ENCODE assay signal across 22 mouse cellular contexts in the genomic region with DNA sequence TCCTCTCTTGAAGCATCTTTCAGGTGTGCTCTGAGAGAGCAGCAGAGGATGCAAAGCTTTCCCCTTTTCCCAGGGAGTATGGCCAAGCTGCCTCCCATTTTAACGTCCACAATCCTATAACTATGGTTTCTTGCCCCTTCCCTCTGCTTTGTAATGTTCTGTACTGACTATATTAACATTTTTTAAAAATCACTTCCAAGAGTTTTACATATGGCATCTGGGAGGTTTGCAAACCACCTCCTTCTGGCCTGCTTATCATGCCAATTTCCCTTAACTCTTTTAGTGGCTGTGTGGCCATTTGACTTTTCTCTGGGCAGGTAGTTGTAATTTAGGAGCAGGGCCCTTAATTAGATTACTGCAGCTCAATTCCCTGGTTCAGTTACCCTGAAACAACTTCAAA.
DNase-seq lines count a peak whose midpoint lies in the region; ATAC-seq lines count a peak whose summit lies in the region.
"Had no signal": no experiment of that assay in that cellular context is flagged by ENCODE, and none has a peak within 500 bp of the region (broad histone marks: within the 10 kb centered on the region; RNA-seq: fewer than 3 reads in every experiment).

No protein-coding gene starts in this region.

- no peaks in the 10 kb centered on the region for H3K9me3 ChIP-seq in hindbrain, embryonic 10.5 days
- no peaks in the 10 kb centered on the region for H3K9me3 ChIP-seq in hindbrain, embryonic 16.5 days (ENCODE audit: control insufficient read depth, low read length)
- no peaks in the 10 kb centered on the region for H3K9me3 ChIP-seq in hindbrain, embryonic 14.5 days (ENCODE audit: control insufficient read depth, low read length)
- H3K9me3 ChIP-seq in midbrain, embryonic 14.5 days (ENCODE audit: control insufficient read depth, low read length), result no peaks in the 10 kb centered on the region
- no peaks in the 10 kb centered on the region for H3K9me3 ChIP-seq in neural tube, embryonic 15.5 days (replicated peaks)
- H3K9me3 ChIP-seq: embryonic facial prominence, embryonic 12.5 days; intestine, embryonic 15.5 days had no signal

- H3K36me3 ChIP-seq in hindbrain, embryonic 10.5 days, result no peaks in the 10 kb centered on the region
- no peaks in the 10 kb centered on the region for H3K36me3 ChIP-seq in hindbrain, embryonic 16.5 days (ENCODE audit: control insufficient read depth, insufficient read depth, low read length)
- H3K36me3 ChIP-seq in hindbrain, embryonic 14.5 days (replicated peaks; ENCODE audit: control insufficient read depth, insufficient read depth), result no peaks in the 10 kb centered on the region
- no peaks in the 10 kb centered on the region for H3K36me3 ChIP-seq in midbrain, embryonic 14.5 days (ENCODE audit: control insufficient read depth, insufficient read depth, low read length)
- H3K36me3 ChIP-seq in neural tube, embryonic 15.5 days, result no peaks in the 10 kb centered on the region
- H3K36me3 ChIP-seq: embryonic facial prominence, embryonic 12.5 days; intestine, embryonic 15.5 days had no signal

- no peak overlapping the region for H3K4me3 ChIP-seq in hindbrain, embryonic 10.5 days
- no peak overlapping the region for H3K4me3 ChIP-seq in hindbrain, embryonic 16.5 days (ENCODE audit: low read length)
- no peak overlapping the region for H3K4me3 ChIP-seq in hindbrain, embryonic 14.5 days (replicated peaks; ENCODE audit: low read length)
- no peak overlapping the region for H3K4me3 ChIP-seq in midbrain, embryonic 14.5 days (replicated peaks; ENCODE audit: low read depth, low read length)
- H3K4me3 ChIP-seq in neural tube, embryonic 15.5 days (replicated peaks), result no peak overlapping the region
- H3K4me3 ChIP-seq: embryonic facial prominence, embryonic 12.5 days; erythroblast, embryonic 14.5 days; intestine, embryonic 15.5 days; myocyte had no signal

- H3K9ac ChIP-seq in hindbrain, embryonic 16.5 days (ENCODE audit: low read depth, low read length), result no peak overlapping the region
- no peak overlapping the region for H3K9ac ChIP-seq in hindbrain, embryonic 14.5 days
- H3K9ac ChIP-seq in midbrain, embryonic 14.5 days (replicated peaks; ENCODE audit: low read length), result no peak overlapping the region
- no peak overlapping the region for H3K9ac ChIP-seq in neural tube, embryonic 15.5 days (replicated peaks)
- H3K9ac ChIP-seq: embryonic facial prominence, embryonic 12.5 days; intestine, embryonic 15.5 days had no signal

- 61% methylated on average over 1 of the region's 1 CpGs for WGBS in hindbrain, embryonic 10.5 days
- 94% methylated on average over 1 of the region's 1 CpGs for WGBS in hindbrain, embryonic 16.5 days
- WGBS in hindbrain, embryonic 14.5 days, result 61% methylated on average over 1 of the region's 1 CpGs
- 40% methylated on average over 1 of the region's 1 CpGs for WGBS in midbrain, embryonic 14.5 days
- 48% methylated on average over 1 of the region's 1 CpGs for whole genome bisulfite sequencing in neural tube, embryonic 15.5 days

- peaks cover 11% of the 10 kb centered on the region for H3K4me1 ChIP-seq in hindbrain, embryonic 10.5 days (replicated peaks)
- H3K4me1 ChIP-seq in hindbrain, embryonic 16.5 days (ENCODE audit: control insufficient read depth, insufficient read depth, low read depth, low read length), result peaks cover 10% of the 10 kb centered on the region
- peaks cover 30% of the 10 kb centered on the region for H3K4me1 ChIP-seq in hindbrain, embryonic 14.5 days (replicated peaks; ENCODE audit: control insufficient read depth, insufficient read depth, low read length)
- H3K4me1 ChIP-seq in midbrain, embryonic 14.5 days (ENCODE audit: control insufficient read depth, insufficient read depth, low read length), result peaks cover 35% of the 10 kb centered on the region
- peaks cover 27% of the 10 kb centered on the region for H3K4me1 ChIP-seq in neural tube, embryonic 15.5 days
- H3K4me1 ChIP-seq: embryonic facial prominence, embryonic 12.5 days; intestine, embryonic 15.5 days had no signal

- no peak for DNase-seq in hindbrain, embryonic 10.5 days (ENCODE audit: low spot score)
- DNase-seq in hindbrain, embryonic 14.5 days (ENCODE audit: low spot score), result no peak
- peak; percentile 37 for DNase-seq in midbrain, embryonic 14.5 days
- DNase-seq in left cerebral cortex, adult 18-20 months (ENCODE audit: low spot score in 2 of 2), result no peak
- no peak for DNase-seq in natural killer cell, adult 2 months (ENCODE audit: low spot score in 2 of 2)
- DNase-seq: B cell, adult 2 months; cerebellum, adult 9-10 months; gastrocnemius, postnatal 14 days; heart, adult 18-20 months; heart, postnatal 36 days; kidney, adult 9 months; kidney, postnatal 25 days; lung, adult 18-20 months; lung, postnatal 14 days; thymus, adult 2 months had no signal

- H3K27me3 ChIP-seq in hindbrain, embryonic 10.5 days (ENCODE audit: insufficient read depth, poor library complexity, severe bottlenecking), result no peaks in the 10 kb centered on the region
- no peaks in the 10 kb centered on the region for H3K27me3 ChIP-seq in hindbrain, embryonic 16.5 days (replicated peaks; ENCODE audit: control insufficient read depth, insufficient read depth, low read length)
- H3K27me3 ChIP-seq in hindbrain, embryonic 14.5 days (ENCODE audit: control insufficient read depth, insufficient read depth, low read length), result no peaks in the 10 kb centered on the region
- H3K27me3 ChIP-seq in midbrain, embryonic 14.5 days (ENCODE audit: control insufficient read depth, insufficient read depth, low read length), result no peaks in the 10 kb centered on the region
- H3K27me3 ChIP-seq in neural tube, embryonic 15.5 days (replicated peaks), result no peaks in the 10 kb centered on the region
- H3K27me3 ChIP-seq: embryonic facial prominence, embryonic 12.5 days; intestine, embryonic 15.5 days had no signal

- ATAC-seq in hindbrain, embryonic 16.5 days, result no peak
- no peak for ATAC-seq in hindbrain, embryonic 14.5 days (ENCODE audit: low FRiP score)
- no peak for ATAC-seq in midbrain, embryonic 14.5 days (ENCODE audit: low FRiP score, low TSS enrichment)
- ATAC-seq in neural tube, embryonic 15.5 days (ENCODE audit: low FRiP score), result no peak; the same call in 1 of the 2 replicates
- ATAC-seq: intestine, embryonic 15.5 days had no signal

- H3K4me2 ChIP-seq in hindbrain, embryonic 16.5 days (ENCODE audit: low read length), result no peak overlapping the region
- no peak overlapping the region for H3K4me2 ChIP-seq in hindbrain, embryonic 14.5 days (replicated peaks)
- no peak overlapping the region for H3K4me2 ChIP-seq in midbrain, embryonic 14.5 days (ENCODE audit: low read length)
- H3K4me2 ChIP-seq in neural tube, embryonic 15.5 days, result no peak overlapping the region
- H3K4me2 ChIP-seq: embryonic facial prominence, embryonic 12.5 days; intestine, embryonic 15.5 days; liver, embryonic 11.5 days had no signal

- 0 out of 2 replicates have a peak overlapping the region, but pooled peaks have one; percentile 40 for H3K27ac ChIP-seq in hindbrain, embryonic 10.5 days
- H3K27ac ChIP-seq in hindbrain, embryonic 16.5 days (ENCODE audit: low read depth, low read length), result no peak overlapping the region
- peak overlapping the region; percentile 80 for H3K27ac ChIP-seq in hindbrain, embryonic 14.5 days
- peak overlapping the region; percentile 91 for H3K27ac ChIP-seq in midbrain, embryonic 14.5 days (replicated peaks; ENCODE audit: low read depth, low read length)
- peak overlapping the region; percentile 82 for H3K27ac ChIP-seq in neural tube, embryonic 15.5 days (replicated peaks)
- H3K27ac ChIP-seq: embryonic facial prominence, embryonic 12.5 days; intestine, embryonic 15.5 days had no signal
